Mouse (Mus musculus): ENCODE data around the gene Tmem63a. TPM values are rescaled to one million over a fixed set of nuclear protein-coding genes. Genes with fewer than 3 reads are reported as not detected.

Tmem63a gene
- 16.7 and 35.3 TPM in 2 replicates for polyA plus RNA-seq (2012; rRNA removed; ENCODE audit: low replicate concordance)

DNA sequence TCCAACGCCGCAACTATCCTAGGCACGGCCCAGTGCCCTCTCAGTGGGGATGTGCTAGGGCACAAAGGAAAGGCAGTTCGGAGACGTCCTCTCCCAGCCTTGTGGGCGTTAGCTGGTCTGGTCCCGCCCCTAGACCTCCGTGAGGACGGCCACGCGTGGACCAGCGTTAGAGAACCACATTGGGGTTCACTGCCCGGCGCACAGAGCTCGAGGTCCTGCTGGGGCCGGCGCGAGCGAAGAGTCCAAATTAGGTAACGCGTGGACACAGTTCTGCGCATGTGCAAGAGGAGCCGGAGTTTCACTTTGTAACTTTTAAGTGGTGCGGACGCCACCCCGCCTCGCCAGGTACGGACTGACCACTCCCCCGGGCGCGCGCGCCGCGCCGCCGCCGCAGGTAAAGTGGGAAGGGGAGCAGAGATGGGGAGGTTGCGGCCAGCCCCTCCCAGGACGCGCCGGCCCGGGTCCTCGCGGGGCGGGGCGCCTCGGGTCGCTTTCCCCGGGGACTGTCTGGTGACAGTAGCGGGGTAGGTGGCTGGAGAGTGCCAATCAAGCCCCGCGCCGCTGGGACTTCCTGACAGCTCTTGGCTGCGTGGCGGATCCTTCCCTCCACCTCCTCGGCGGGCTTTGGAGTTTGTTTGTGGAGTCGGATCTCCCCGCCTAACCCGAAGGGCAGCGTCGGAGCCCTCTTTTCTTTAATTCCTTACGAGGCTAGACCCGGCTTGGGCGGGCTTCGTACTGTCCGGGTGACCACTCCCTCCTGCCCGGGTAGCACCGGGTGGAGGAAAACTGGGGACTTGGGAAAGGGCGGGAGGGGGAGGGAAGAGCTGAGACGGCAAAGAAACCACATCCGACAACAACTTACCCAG lies at the start of gene Tmem63a:
Gene Tmem63a, plus strand, starts transcription at position 179 of the 866 bp plus-strand sequence.

DNA sequence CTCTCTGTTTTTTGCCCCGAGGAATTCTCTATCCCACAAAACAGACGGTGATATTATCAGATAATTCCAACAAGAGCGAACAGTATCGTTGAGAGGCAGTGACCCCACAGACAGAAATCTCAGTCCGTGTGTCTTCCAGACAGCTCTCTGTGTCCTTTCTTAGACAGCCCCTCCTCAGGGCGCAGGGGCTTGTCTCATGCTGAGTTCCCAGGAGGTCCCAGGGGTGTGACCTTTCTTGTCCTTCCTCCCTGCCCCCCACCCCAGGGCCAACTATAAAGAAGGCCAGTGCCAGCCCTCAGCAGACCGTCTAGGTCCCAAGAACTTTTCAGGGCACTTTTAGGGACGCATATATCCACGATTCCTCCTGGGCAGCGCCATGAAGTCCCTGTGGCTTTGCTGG lies 49.3 kb upstream of the Tmem63a start, which contains the start of gene Lefty2:
Gene Lefty2, plus strand, starts transcription at position 301 of the 400 bp plus-strand sequence.

DNA sequence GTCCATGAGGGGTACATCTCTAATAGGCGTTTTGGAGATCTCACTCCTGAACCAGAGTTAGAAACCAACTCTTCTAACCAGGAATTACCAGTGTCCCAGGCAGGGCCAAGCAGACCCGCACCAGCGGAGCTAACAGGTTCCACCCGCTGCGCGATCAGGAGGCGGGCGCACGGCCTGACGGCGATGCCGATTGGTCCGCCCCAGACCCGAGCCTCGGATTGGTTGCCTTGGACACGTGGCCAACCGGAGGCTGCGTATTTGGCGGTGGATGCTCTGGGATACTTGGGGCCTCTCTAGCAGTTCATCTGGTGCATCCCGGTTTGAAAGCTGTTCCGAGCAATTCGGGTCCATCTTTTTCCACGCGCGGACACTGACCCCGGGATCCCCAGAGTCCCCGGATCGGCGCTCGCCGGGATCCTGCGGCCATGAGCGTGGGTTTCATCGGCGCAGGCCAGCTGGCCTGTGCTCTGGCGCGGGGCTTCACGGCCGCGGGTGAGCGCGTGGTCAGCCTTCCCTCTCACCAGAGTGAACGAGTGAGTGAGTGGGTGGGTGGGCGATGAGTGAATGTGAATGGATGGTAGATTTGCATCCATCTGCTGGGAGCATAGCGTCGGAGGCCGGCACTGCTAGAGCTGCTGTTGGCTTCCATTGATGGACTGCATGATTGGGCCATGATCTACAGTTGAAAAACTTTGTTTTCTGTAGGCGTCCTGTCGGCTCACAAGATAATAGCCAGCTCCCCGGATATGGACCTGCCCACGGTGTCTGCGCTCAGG lies 37.9 kb upstream of the Tmem63a start, which contains the start of gene Pycr2:
Gene Pycr2, plus strand, starts transcription at position 255 of the 776 bp plus-strand sequence.

DNA sequence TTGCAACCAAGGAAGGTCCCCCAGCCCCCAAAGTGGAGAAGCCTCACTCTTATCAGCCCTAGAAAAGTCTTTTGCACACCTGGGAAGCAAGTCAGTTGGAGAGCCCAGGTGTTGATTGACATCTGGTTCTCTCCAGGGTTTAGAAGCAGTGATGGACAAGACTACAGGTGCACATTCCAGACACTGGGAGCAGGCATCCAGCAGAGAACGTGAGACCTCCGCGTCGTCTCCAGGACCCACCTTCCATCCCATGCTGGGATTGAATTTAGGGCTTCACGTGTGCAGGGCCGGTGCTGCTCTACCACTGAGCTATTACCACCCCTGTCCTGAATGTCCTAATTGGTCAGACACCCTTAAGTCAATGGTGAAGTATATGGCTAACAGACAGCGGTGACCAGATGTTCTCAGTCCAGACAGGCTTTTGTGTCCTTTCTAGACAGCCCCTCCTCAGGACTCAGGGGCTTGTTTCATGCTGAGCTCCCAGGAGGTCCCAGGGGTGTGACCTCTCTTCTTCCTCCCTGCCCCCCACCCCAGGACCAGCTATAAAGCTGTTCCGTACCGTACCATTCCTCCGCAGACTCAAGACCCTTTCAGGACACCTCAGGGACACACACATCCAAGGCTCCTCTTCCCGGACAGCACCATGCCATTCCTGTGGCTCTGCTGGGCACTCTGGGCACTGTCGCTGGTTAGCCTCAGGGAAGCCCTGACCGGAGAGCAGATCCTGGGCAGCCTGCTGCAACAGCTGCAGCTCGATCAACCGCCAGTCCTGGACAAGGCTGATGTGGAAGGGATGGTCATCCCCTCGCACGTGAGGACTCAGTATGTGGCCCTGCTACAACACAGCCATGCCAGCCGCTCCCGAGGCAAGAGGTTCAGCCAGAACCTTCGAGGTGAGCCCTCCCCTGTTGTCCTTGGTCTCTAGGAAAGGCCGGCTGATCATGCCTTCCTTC lies 7.4 kb upstream of the Tmem63a start, which contains the start of gene Lefty1:
Gene Lefty1, plus strand, starts transcription at position 556 of the 953 bp plus-strand sequence.

DNA sequence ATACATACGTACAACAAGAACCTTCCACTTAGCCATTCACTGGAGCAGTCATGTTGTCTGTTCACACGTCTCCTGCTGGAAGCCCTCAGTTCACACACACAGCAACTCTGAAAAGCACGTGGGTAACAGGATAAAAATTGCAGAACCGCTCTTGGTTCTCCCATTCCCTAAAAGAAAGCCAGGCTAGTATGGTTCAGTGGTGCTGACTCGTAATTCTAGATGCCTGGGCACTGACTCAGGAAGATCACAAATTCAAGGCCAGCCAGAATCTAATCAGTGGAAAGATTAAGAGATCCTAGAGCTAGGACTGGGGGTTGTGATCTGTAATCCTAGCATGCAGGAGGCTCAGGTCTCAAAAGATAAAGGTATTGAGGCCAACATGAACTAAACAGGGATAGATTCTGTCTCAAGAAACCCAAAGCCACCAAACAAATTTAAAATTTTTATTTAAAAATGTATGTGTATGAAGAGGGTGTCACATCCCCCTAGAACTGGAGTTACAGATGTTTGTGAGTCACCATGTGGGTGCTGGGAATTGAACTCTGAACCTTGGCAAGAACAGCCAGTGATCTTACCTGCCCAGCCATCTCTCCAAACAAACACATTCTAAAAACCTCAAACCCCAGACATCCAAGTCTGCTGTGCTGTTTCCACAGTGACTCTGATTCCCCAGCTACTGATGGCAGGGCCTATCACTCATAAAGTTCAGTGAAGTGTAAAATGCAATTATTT lies 78.8 kb downstream of the Tmem63a start, which contains the start of gene Ephx1:
Gene Ephx1, minus strand, starts transcription at position 149 of the 732 bp plus-strand sequence.

Other genes with a start within 250 kb of the Tmem63a start
- gene Mixl1, start 245.3 kb upstream of the Tmem63a start, polyA plus RNA-seq (2012; rRNA removed; ENCODE audit: low replicate concordance): not detected in 2 replicates
- 5.5 and 6.4 TPM in 2 replicates for gene Acbd3, start 216.3 kb upstream of the Tmem63a start, polyA plus RNA-seq (2012; rRNA removed; ENCODE audit: low replicate concordance)
- 83.1 TPM in 2 replicates for gene H3f3a, start 128.4 kb upstream of the Tmem63a start, polyA plus RNA-seq (2012; rRNA removed; ENCODE audit: low replicate concordance)
- gene Sde2, start 91.2 kb upstream of the Tmem63a start, polyA plus RNA-seq (2012; rRNA removed; ENCODE audit: low replicate concordance): 1.9 and 2.2 TPM in 2 replicates
- not detected in 2 replicates for gene Lefty2, start 49.2 kb upstream of the Tmem63a start, polyA plus RNA-seq (2012; rRNA removed; ENCODE audit: low replicate concordance)
- gene Pycr2, start 38.1 kb upstream of the Tmem63a start, polyA plus RNA-seq (2012; rRNA removed; ENCODE audit: low replicate concordance): 28.4 and 32.0 TPM in 2 replicates
- gene Lefty1, start 7.3 kb upstream of the Tmem63a start, polyA plus RNA-seq (2012; rRNA removed; ENCODE audit: low replicate concordance): 4.3 and 5.2 TPM in 2 replicates
- 11.5 and 41.9 TPM in 2 replicates for gene Ephx1, start 78.6 kb downstream of the Tmem63a start, polyA plus RNA-seq (2012; rRNA removed; ENCODE audit: low replicate concordance)
- not detected in 2 replicates for gene 9130409I23Rik, start 108.9 kb downstream of the Tmem63a start, polyA plus RNA-seq (2012; rRNA removed; ENCODE audit: low replicate concordance)
- 1.8 and 3.4 TPM in 2 replicates for gene Nvl, start 201.9 kb downstream of the Tmem63a start, polyA plus RNA-seq (2012; rRNA removed; ENCODE audit: low replicate concordance)
- gene Cnih4, start 202.3 kb downstream of the Tmem63a start, polyA plus RNA-seq (2012; rRNA removed; ENCODE audit: low replicate concordance): 8.4 and 10.1 TPM in 2 replicates

Data from duodenum, adult 2 months (tissue).